Mouse (Mus musculus): Measurements from ENCODE around the gene Itgb6.

Gene Itgb6

DNA sequence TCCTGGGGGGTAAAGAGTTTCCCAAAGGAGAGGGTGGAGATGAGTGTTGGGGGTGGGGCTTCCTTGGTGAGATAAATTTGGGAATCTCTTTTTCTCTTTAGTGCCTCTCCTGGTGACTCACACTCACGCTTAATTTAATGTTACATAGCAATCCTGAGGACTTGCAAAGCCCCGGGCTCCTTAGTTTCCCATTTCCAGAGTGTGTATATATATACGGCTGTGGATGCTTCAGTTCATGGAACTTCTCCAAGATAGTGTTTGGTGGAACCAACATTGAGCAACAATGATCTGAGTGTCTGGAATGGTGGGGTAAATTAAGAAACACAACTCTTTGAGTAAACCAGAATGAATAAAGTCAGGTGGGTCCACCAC is 108.6 kb downstream of the Itgb6 start:
- DNase-seq (ENCODE audit: low spot score) = no peak

DNA sequence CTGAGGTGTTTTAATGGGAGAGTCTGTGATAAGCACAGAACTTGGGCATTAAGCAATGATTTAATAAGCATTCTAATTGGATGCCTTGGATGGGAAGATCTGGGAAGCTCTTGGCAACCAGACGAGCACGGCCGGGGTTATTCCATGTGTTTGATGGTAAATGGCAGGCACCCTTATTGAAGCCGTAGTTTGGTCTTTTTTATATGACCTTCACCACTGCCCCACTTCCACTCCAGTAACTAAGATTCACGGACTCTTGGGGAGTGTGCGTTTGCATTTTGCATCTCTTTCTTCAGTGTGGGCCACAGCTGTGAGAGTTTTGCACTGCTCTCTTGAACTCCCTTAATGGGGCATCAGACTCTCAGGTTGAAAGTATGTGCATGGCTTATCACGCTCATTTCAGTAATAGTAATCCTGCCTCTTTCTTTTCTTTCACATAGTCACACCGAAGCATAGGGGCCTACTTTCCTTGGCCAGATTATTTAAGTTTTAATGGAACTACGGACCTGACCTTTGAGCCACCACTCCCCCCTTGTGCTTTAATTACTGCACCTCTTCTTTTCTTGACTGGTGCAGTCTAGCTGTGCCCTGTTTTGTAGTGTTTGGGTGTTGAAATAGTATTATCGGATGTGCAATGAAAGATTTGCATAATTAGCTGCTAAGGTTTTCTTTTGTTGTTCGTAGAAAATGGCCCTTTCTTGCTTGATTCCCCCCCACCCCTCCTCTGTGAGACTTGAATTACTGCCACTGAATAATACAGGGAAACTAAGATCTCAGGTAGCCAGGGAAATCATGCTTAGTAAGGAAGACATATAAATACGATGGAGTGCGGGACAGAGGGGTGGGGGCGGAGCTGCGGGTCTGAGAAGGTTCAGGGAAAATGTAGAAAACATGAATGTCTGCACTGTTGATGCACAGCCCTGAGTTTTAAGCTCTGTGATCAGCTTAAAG is 109.3 kb downstream of the Itgb6 start:
- DNase-seq (ENCODE audit: low spot score) = no peak

DNA sequence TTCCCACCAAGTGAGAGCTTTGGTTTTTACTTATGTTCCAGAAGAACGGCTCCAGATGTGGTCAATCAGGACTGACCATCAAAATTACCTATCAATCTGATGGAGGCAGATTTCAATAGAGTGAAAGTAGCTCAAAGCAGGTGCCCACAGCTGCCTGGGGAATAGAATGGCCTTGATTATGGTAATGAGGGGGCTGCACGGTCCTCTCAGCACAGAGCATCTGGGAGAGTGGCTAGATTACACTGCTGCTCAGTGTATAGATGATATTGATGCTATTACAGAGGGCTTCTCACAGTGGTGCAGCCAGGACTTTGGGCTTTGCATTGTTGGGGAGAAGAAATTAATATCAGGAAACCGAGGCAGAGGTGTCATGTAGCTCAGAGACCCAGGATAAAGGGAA is 110.8 kb downstream of the Itgb6 start:
- DNase-seq (ENCODE audit: low spot score) = no peak

DNA sequence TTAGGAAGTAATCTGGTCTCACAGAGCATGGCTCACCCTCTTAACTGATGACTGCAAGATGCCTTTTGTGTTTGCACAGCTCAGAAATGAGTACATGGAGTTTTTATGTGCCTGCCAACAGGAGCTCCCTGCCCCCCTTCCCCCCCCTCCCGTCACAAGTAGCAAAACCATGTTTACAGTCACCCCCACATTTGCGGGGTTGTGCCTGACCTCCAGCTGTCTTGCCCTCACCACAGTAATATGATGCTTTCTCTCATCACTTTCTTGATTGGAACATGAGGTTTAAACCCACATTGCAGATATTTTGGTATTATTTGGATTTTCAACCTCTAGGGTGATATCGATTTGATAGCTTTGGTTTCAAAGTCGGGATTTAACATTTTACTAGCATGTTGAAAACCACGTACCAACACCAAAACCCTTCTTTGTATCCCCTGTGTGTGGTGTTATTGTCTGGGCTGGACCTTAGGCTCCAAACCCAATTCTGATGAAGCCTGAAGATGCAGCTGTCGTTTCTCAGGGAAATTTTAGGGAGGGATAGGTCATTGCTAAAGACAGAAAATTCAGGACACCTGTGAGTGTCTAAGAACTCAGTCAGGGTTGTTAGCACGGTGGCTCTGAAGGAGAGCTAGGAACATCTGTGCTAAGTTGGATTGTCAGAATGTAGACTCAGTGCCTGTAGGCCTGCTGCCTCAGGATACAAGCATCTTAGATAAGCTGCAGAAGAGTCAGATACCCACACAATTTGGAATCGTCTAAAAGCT is 112.8 kb downstream of the Itgb6 start:
- no peak for DNase-seq (ENCODE audit: low spot score)

DNA sequence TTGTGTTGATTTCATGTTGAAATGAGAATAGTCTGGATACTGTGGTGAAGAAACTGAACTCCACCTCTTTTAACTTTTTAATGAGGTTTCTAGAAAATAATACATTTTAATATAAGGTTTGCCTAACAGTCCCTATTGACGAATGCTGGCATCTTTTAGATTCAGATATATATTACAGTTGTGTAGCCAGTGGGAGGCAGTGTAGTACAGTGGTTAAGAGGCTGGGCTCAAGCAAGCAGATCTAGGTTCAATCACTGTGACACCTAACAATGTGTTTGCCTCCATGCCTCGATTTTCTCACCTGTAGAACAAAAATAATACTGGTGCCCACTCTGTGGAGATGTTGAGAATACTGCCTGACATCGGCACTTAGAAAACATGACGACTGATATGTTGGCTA is 114.5 kb downstream of the Itgb6 start:
- DNase-seq (ENCODE audit: low spot score) = peak; percentile 15

DNA sequence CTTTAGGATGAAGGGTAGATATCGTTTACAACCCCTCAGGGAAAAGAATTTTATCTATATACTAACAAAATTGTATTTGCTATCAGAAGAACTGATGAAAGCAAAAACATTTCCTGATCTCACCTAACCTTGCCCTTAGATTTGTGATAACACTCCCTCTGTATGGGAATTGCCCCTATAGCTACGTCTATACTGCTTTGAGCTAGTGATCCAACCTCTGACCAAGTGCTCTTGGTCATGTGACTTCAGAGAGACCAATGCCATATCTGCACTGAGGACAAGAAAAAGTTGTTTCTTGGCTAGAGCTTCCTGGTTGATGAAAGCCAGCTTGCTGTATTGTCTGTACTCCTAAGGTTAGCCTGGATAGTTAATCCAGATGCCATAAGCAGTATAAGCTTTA is 121.1 kb downstream of the Itgb6 start:
- DNase-seq (ENCODE audit: low spot score) = no peak

DNA sequence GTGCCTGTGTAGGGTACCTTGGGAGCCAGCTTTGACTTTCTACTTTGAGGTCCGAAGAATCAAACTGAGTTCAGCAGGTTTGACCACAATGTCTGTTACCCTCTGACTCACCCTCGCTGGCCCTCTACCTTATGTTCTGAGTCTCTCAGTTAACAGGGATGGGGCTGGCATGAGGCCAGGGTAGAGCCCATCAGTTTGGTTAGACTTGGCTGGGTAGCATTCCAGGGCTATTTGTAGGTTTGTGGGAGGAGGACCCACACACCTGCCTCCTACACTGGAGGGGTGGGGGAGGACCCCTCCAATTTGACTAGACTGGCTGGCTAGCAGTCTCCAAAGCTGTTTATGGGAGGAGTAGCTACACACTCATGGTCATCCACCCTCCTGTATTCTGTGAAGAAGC is 121.6 kb downstream of the Itgb6 start:
- DNase-seq (ENCODE audit: low spot score) = no peak

DNA sequence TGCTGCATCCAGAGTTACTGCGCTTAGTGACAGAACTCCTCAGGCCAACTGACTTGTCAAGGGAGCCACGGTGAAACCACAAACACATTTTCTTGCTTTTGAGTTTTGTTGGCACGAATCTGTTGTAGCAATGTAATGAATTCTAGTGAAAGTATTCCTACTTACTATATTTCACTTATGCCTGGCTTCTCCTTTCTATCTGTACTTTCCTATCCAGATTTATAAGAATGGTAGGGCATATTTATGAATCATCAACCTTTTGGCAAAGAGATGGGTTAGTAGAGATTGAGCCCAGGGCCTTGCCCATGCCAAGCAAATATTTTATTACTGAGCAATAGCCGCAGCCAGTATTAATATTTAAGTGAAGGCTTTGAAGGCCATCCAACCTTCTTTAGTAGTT is 139.0 kb downstream of the Itgb6 start:
- DNase-seq (ENCODE audit: low spot score) = no peak

DNA sequence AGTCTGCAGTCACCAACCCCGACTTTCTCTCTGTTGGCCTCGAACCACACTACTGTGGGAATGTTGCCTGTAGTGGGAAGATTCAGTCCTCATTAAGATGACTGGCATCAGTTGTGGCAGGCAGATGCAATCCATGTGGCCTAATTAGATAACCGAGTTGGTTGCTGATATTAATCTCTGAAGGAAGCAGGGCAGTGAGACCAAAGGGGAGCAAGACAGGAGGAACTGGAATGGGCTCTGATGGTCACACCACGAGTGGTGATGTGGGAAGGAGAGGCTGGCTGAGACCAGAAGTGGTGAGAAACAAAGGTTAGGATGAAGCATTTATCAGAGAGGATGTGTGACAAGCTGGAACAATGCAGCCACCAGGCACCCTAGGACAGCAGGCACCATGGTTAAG is 167.9 kb downstream of the Itgb6 start:
- DNase-seq (ENCODE audit: low spot score) = no peak

DNA sequence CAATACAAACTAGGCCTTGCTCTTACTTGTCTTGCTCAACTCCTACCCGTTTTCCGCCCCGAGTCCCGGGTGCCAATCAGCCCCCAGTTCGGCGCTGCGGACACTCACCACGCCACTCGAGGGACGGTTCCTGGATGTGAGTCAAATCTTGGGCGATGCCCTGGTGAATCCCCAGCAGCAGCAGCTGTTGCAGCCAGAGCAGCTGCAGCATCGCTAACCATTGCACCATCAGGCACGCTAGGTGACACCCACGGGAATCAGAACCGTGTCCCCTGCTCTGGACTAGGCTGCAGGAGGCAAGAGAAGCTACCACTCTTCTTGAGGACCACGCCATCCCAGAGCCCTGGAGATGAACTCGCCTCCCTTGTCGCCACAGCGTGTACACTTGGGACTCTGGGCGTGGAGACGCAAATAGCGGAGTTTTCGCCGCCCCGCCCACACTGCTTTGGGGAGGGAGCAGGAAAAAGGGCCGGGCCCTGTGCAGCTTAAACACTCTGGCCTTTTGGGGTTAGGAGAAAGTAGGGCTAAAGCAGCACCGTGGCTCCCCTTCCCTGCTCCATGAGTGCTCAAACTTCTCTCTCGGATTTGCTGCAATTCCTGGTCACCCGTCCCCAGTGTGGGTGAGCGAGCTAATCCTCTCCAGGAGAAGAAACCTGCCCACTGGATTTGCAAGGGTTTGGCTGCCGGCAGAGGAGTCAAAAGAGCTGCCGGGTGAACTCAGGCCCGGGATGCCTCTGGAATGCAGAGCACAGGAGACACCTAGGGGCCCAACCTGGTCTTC is 169.4 kb downstream of the Itgb6 start, which contains the start of gene Pla2r1:
Pla2r1 (minus strand) TSS at position 407 of the 781 bp plus-strand sequence.
- DNase-seq (ENCODE audit: low spot score) = peak; percentile 53

DNA sequence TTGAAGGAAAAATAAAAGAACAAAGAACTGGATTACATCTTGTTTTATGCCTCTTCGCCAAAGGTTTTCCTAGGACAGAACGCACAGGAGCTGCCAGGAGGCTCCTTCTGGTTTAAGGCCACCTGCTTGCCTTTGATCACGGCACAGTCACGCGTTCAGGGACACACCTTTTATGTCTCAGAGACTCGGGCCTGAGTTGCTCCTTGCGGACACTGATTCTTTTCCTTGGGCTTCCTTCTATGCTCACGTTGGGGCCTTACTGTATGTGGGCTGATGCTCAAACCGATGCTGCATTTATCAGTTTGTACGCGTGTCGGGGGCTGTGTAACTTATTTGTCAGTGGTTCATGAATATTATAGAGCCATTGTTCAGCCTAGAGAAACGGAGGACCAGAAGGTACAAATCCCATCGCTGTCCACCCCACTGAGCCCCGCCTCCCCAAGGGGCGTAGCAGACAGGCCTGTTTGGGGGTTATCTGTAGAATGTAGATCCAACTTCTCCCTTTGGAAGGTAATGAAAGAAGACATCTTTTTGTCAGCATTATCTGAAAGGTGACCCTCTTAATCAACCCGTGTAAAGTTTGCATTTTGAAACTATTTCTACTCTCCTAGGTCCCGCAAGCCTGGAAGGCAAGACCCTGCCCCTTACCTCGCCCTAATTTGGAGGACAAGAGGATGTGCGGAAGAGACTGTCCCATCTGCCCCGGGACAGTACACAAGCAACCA is 170.1 kb downstream of the Itgb6 start:
- no peak for DNase-seq (ENCODE audit: low spot score)

DNA sequence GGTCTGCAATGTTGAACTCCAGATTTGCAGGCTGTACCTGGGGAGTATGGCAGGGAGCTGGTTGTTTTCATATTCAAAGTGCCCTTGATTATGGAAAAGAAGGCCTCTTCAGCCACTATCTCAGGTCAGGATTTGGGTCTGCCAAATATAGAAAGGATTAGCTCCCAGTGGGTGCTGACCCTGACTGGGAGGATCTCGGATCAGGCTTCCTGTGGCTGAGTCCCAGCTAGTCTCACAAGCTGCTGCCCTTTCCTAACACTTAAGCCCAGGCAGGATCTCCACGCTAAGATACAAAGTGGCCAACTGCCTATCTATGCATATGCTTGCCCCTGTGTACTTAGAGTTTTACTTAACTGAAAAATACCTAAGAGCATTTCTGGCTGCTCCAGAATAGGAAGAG is 170.8 kb downstream of the Itgb6 start:
- no peak for DNase-seq (ENCODE audit: low spot score)

DNA sequence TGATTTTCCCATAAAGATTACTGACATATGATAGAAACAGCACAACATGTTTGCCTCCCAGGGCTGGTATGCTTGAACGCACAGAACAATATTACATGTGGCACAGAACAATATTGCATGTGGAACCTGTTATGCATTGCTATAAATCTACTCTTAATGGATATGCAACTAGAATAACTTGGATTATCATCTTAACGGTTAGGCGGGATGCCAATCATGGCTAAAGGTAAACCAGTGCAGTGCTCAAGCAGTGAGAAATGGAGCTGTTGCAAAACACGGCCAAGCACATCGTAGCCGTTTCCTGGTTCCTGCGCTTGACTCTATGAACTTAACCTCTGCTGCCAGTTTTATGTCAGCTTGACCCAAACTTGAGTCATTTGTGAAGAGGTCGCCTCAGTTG is 171.9 kb downstream of the Itgb6 start:
- DNase-seq (ENCODE audit: low spot score) = no peak

DNA sequence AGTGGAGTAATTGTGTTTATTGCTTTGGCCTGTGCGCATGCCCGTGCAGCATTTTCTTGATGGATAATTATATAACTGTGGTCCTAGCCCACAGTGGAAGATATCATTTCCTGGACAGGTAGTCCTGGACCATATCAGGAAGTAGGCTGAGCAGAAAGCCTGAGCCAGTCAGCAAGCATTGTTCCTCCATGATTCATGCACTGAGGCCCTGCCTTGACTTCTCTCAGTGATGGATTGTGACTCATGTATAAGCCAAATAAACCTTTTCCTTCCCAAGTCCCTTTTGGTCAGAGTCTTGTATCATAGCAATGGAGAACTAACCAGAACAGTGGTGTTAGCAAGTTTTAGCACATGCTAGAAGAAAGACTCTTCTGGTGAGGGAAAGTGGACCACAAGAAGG is 172.6 kb downstream of the Itgb6 start:
- DNase-seq (ENCODE audit: low spot score) = no peak

All from lung, postnatal 25 days (tissue).